Mouse (Mus musculus): ENCODE results near the gene Gucy1b2.

DNA sequence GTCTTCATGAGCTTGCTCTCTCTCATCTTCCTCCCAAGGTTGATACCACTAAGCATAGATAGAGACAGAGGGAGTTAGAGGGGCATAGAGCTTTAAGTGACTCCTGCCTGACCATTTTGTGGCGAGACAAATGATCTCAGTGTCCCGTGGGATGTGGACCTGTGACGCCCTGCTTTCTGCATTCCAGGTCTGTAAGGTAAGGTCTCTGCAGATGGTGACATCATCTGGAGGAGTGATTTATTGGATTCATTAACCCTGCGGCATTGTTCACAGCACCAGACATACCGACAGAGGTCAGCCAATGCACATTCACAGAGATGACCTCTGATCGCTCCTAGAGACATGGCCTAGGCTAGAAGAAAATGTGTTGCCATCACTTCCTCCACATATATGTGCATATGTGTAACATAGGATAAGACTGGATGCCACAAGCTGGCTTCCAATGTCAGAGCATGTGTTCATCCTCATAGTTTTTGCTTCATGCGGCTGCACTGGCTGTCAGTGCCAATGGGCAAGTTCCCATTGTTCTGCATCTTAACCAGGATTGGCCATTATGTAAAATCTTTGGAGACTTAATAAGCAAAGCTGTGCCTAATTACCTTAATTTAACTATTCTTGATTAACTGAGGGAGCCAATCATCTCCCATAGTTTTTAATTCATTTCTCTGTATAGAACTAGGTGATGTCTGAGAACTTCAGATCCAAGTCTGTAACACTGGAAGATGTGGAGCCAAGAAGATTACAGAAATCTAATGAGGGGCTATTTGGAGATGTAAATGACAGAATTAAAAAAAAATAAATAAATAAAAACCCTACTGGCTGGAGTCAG is 9.5 kb downstream of the Gucy1b2 start:
- TF ChIP-seq POLR2A (IDR thresholded peaks at IDR 0.05; ENCODE audit: borderline replicate concordance, extremely low read depth, low read depth, low read length) (no peak), CTCF (IDR thresholded peaks at IDR 0.05; ENCODE audit: insufficient read depth, low read length) (no peak)

Measured in lung, adult 2 months (tissue).